Mouse (Mus musculus) midbrain, embryonic 13.5 days (tissue): ENCODE measurements around the gene Clec2e. TPM values are rescaled to one million over a fixed set of nuclear protein-coding genes. Genes with fewer than 3 reads are reported as not detected.

Source experiments
- ATAC-seq: fragments of 200-750 bp; cut with Nextera tagmentation; 2 replicates; pipeline ENCODE4 v1.8.0; 2017; ENCODE audit warnings: mild to moderate bottlenecking, moderate TSS enrichment, moderate library complexity
- H3K27ac ChIP-seq: fragments of 300-500 bp; sonication (generic); 2 replicates; pipeline ENCODE4 v1.5.1; 2015; ENCODE audit warnings: inconsistent platforms, mild to moderate bottlenecking, moderate library complexity
- H3K27me3 ChIP-seq: fragments of 300-500 bp; sonication (generic); 2 replicates; pipeline ENCODE4 v1.6.1; 2015; ENCODE audit warnings: mild to moderate bottlenecking, inconsistent platforms
- H3K36me3 ChIP-seq: fragments of 300-500 bp; sonication (generic); 2 replicates; pipeline ENCODE4 v1.6.1; 2015; ENCODE audit warnings: mild to moderate bottlenecking, inconsistent platforms
- H3K4me1 ChIP-seq: fragments of 300-500 bp; sonication (generic); replicated peaks from 2 replicates; pipeline ENCODE4 v1.6.1; 2015; ENCODE audit warnings: inconsistent platforms
- H3K4me2 ChIP-seq: fragments of 300-500 bp; sonication (generic); replicated peaks from 2 replicates; pipeline ENCODE4 v1.6.1; 2015; ENCODE audit warnings: moderate library complexity, mild to moderate bottlenecking, inconsistent platforms
- H3K4me3 ChIP-seq: fragments of 300-500 bp; sonication (generic); replicated peaks from 2 replicates; pipeline ENCODE4 v1.5.1; 2015; ENCODE audit warnings: mild to moderate bottlenecking, inconsistent platforms
- H3K9ac ChIP-seq: fragments of 300-500 bp; sonication (generic); replicated peaks from 2 replicates; pipeline ENCODE4 v1.6.1; 2015; ENCODE audit warnings: mild to moderate bottlenecking, inconsistent platforms
- H3K9me3 ChIP-seq: fragments of 300-500 bp; sonication (generic); 2 replicates; pipeline ENCODE4 v1.6.1; 2016; ENCODE audit warnings: mild to moderate bottlenecking, inconsistent platforms
- WGBS: fragments of 180-500 bp; shearing (Covaris S2); methylation state at CpG from one replicate; pipeline ENCODE4 v1.1.7; 2015; 5-methylcytosine and 5-hydroxymethylcytosine counted together
- polyA plus RNA-seq: library from polyadenylated mRNA; unstranded; fragments of >200 nt; fragmentation: Nextera tagmentation; extraction: Ambion mirVana; gene quantifications from 2 replicates; pipeline ENCODE4 v1.2.1, GENCODE M21; 2015

Gene Clec2e
- polyA plus RNA-seq, 1 experiment from 2014 or later = not detected

GRCm38 (mm10) chr6:129051731-129052130 is 49.0 kb downstream of the Clec2e start:
- no peaks in the 10 kb centered on the region for H3K36me3 ChIP-seq
- H3K9ac ChIP-seq = no peak overlapping the region
- peaks cover 9% of the 10 kb centered on the region; the same call in 1 of the 2 replicates for H3K4me1 ChIP-seq
- ATAC-seq = no peak
- H3K4me3 ChIP-seq = no peak overlapping the region
- H3K27ac ChIP-seq = no peak overlapping the region
- H3K27me3 ChIP-seq = no peaks in the 10 kb centered on the region
- no peak overlapping the region for H3K4me2 ChIP-seq
- no peaks in the 10 kb centered on the region for H3K9me3 ChIP-seq
- 88% methylated on average over 5 of the region's 5 CpGs for WGBS

GRCm38 (mm10) chr6:129051086-129051485 is 49.6 kb downstream of the Clec2e start:
- H3K27me3 ChIP-seq = no peaks in the 10 kb centered on the region
- no peak overlapping the region for H3K9ac ChIP-seq
- no peaks in the 10 kb centered on the region for H3K9me3 ChIP-seq
- H3K4me1 ChIP-seq = peaks cover 9% of the 10 kb centered on the region; the same call in 1 of the 2 replicates
- 79% methylated on average over 3 of the region's 3 CpGs for WGBS
- H3K4me2 ChIP-seq = no peak overlapping the region
- no peak overlapping the region for H3K27ac ChIP-seq
- no peak for ATAC-seq
- H3K4me3 ChIP-seq = no peak overlapping the region
- no peaks in the 10 kb centered on the region for H3K36me3 ChIP-seq

DNA sequence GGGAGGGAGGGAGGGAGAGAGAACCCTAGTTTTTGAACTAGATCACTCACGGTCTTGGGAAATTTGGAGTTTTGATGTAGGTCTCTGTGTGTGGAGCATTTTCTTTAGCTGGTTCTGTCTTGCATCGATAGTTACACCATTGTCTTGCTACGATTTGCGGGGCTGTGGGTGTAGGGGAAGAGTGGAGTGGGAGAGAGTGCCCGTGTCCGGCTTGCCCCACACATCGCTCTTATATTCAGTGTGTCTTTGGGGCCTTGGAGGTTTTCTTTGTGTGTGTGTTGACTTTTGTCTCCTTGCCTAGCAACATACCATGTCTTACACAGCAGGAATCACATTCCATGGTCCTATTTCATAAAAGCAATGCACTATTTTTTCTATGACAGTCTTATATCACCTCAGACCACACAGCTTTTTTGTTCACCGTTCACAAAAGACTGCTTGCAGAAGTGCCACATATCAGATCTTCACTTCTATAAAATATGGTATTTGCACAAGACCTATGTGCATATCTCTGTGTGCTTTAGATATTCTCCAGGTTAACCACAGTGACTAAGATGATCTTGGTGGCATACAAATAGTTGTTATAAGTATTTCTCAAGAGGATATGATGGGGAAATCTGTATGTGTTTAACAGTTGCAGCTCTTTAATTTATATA is 51.0 kb downstream of the Clec2e start:
- H3K36me3 ChIP-seq = no peaks in the 10 kb centered on the region
- H3K9ac ChIP-seq = peak overlapping the region; percentile 57; the same call in 1 of the 2 replicates
- H3K27me3 ChIP-seq = no peaks in the 10 kb centered on the region
- peaks cover 9% of the 10 kb centered on the region; the same call in 1 of the 2 replicates for H3K4me1 ChIP-seq
- no peaks in the 10 kb centered on the region for H3K9me3 ChIP-seq
- peak overlapping the region; percentile 36 for H3K4me3 ChIP-seq
- peak; percentile 74 for ATAC-seq
- WGBS = under 1% methylated on average over 8 of the region's 8 CpGs
- no peak overlapping the region for H3K27ac ChIP-seq
- peak overlapping the region; percentile 61 for H3K4me2 ChIP-seq

DNA sequence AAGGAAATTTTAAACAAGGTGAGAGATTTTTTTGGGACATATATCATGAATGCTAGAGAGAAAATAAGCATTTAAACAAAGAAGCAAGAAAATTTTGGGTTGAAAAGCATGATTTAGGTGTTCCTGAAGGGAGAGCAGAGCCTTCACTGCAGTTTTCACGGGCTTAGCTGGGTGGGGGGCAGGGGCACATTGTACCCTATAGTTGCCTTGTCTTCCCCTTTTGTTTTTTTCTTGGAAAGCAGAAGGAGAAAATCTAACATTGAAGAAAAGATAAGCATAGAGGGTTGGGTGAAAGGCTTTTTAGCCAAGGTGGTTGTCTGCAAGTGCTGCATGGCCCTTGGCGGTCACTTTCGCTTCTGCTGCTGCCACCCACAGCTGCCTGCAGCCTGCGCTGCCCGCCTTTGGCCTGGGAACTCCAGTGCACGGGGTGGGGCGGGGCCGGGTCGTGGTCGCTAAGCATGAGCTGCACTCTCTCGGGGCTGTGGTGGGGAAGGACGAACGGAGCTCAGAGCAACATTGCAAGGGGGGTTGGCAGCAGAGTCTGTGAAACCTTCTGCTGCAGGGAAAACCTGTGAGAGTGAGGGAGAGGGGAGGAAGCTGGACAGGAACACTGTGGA is 51.7 kb downstream of the Clec2e start:
- Histone ChIP-seq H3K9ac (peak overlapping the region; percentile 51), H3K4me2 (peak overlapping the region; percentile 61), H3K27ac (no peak overlapping the region), H3K9me3 (no peaks in the 10 kb centered on the region), H3K4me3 (peak overlapping the region; percentile 46), H3K4me1 (peaks cover 9% of the 10 kb centered on the region; the same call in 1 of the 2 replicates), H3K27me3 (no peaks in the 10 kb centered on the region), H3K36me3 (no peaks in the 10 kb centered on the region)
- WGBS = 0% methylated on average over 13 of the region's 13 CpGs
- ATAC-seq = peak; percentile 95

DNA sequence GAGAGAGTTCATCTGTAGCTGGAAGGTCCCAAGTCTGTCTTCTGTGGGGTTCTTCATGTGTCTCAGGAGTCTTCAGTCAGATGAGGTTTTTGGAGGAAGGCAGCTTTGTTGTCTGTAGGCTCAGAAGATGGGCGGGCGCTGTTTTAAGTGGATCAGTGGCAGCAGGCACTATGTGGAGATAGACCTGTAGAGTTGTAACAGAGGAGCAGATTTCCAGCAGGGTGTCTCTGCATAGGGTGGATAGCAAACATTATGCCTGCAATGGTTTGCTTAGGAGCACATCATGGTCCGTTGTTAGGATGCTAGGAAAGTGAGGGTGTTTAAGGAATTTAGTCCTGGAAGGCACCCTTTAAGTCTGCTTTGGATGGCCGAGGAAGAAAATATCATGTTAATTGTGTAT is 52.3 kb downstream of the Clec2e start:
- H3K4me2 ChIP-seq = no peak overlapping the region
- H3K9me3 ChIP-seq = no peaks in the 10 kb centered on the region
- 34% methylated on average over 4 of the region's 4 CpGs for WGBS
- H3K36me3 ChIP-seq = no peaks in the 10 kb centered on the region
- H3K4me1 ChIP-seq = peaks cover 9% of the 10 kb centered on the region; the same call in 1 of the 2 replicates
- no peaks in the 10 kb centered on the region for H3K27me3 ChIP-seq
- H3K27ac ChIP-seq = no peak overlapping the region
- no peak overlapping the region for H3K9ac ChIP-seq
- no peak overlapping the region for H3K4me3 ChIP-seq
- no peak for ATAC-seq

DNA sequence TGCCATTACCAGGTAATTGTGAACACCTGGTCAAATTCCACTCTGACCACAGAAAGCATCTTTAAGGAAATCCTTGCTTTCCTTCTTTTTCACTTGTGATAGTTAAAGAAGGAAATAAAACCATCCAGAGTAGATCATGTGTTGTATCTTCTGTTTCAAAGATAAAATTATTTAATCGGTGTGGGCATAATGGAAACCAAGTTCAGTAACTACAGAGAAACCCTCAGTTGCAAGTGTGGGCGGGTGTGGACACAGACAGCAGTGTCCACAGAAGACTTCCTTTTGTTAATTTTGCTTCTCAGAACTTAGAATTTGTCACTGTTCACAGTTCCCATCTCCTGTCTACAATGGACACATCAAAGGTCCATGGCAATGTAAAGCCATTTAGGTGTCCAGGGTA is 55.1 kb downstream of the Clec2e start, which contains the start of gene Klrb1f:
TSS of gene Klrb1f (plus strand) at position 301 of the 400 bp plus-strand sequence.
- Histone ChIP-seq H3K9ac (no peak within 1 kb of the TSS), H3K27me3 (no peaks in the 10 kb centered on the region), H3K4me2 (no peak within 1 kb of the TSS), H3K4me3 (no peak within 1 kb of the TSS), H3K9me3 (no peaks in the 10 kb centered on the region), H3K27ac (no peak within 1 kb of the TSS), H3K4me1 (peaks cover 9% of the 10 kb centered on the region; the same call in 1 of the 2 replicates), H3K36me3 (no peaks in the 10 kb centered on the region)
- 90% methylated on average over 2 of the region's 2 CpGs for WGBS
- no peak for ATAC-seq

DNA sequence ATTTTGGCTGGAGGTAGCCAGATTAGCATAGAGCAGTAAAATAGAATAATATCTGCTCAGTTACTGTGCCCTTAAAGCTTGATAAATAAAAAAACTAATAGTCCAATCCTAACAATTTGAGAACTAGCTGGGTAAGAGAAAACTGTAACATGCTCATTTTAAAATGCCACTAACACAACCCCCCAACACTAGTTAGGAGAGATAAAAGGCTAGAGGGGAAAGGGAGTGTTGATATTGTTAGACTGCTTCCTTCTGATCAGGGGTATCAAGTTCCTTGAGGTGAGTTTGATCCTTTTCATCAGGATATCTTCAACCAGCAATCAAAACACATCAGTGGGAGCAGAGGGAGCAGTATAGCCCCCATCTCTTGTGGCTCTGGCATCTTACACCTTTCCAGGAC is 58.2 kb downstream of the Clec2e start:
- H3K9me3 ChIP-seq = no peaks in the 10 kb centered on the region
- H3K9ac ChIP-seq = no peak overlapping the region
- H3K4me2 ChIP-seq = no peak overlapping the region
- ATAC-seq = no peak
- no peaks in the 10 kb centered on the region for H3K27me3 ChIP-seq
- H3K4me1 ChIP-seq = no peaks in the 10 kb centered on the region
- no peak overlapping the region for H3K4me3 ChIP-seq
- H3K27ac ChIP-seq = no peak overlapping the region
- H3K36me3 ChIP-seq = no peaks in the 10 kb centered on the region

Other genes with a start within 250 kb of the Clec2e start
- not detected in 2 replicates for gene Clec2i, start 213.3 kb downstream of the Clec2e start, polyA plus RNA-seq
- 0.35 and 0.52 TPM in 2 replicates for gene BC035044, start 209.8 kb downstream of the Clec2e start, polyA plus RNA-seq
- not detected in 2 replicates for gene Clec2g, start 166.5 kb downstream of the Clec2e start, polyA plus RNA-seq
- 0.17 and 0.23 TPM in 2 replicates for gene Klrb1f, start 55.0 kb downstream of the Clec2e start, polyA plus RNA-seq
- 0.13 TPM in 1 of 2 replicates, not detected in the other for gene Clec2d, start 79.7 kb upstream of the Clec2e start, polyA plus RNA-seq
- gene Cd69, start 174.5 kb upstream of the Clec2e start, polyA plus RNA-seq = not detected in 2 replicates
- gene 4922502D21Rik, start 230.9 kb upstream of the Clec2e start, polyA plus RNA-seq = not detected in 2 replicates
- 0.23 TPM in 1 of 2 replicates, not detected in the other for gene Clec12a, start 241.8 kb upstream of the Clec2e start, polyA plus RNA-seq